Mouse (Mus musculus): ENCODE measurements at regions not wholly inside any gene's neighbourhood (a gene's known extent, or its start where the extent isn't known, plus 50 kb on each side); places are given as distances from the start of the nearest gene placed in this dataset.

GRCm38 (mm10) chr4:29130485-29130884 is 317.6 kb downstream of the Epha7 start:
- ATAC-seq (replicated peaks; ENCODE audit: low FRiP score, low TSS enrichment, poor library complexity, severe bottlenecking), result peak; percentile 60

- peak; percentile 38; the same call in 1 of the 2 replicates for ATAC-seq (replicated peaks; ENCODE audit: low FRiP score, low TSS enrichment, poor library complexity, severe bottlenecking)
Measured at GRCm38 (mm10) chr4:29133404-29134307, 320.7 kb downstream of the Epha7 start.

DNA sequence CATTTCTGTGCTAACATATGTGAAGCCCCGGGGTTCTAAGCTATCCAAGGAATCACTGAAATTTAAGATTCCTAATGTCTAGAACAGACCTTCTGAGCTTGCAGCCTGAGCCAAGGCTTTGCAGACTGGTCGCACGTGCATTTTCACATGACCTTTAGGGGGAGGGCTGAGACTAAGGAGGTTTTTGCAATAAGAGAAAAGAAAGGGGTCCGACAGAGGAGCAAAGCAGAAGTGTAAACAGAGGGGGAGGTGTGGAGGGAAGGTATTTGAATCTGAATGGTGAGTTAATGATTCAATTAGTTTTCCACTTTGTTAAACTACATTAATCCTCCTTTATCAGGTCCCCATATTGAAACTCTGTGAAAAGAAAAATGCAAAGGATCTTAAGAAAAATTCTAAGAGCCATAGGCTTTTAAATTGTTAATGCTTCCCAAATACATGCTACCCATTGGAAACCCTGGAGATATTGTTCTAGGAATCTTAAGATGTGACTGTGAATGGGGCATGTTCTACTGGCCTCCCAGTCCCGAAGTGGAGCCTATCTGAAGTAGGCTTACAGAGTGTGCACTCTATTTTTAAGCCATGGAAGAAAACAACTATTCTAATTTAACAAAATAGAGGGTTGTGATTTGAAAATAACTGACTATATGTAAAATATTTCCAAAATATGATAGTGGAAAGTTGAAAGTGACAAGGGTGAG is 322.9 kb downstream of the Epha7 start:
- no peak for ATAC-seq (replicated peaks; ENCODE audit: low FRiP score, low TSS enrichment, poor library complexity, severe bottlenecking)

DNA sequence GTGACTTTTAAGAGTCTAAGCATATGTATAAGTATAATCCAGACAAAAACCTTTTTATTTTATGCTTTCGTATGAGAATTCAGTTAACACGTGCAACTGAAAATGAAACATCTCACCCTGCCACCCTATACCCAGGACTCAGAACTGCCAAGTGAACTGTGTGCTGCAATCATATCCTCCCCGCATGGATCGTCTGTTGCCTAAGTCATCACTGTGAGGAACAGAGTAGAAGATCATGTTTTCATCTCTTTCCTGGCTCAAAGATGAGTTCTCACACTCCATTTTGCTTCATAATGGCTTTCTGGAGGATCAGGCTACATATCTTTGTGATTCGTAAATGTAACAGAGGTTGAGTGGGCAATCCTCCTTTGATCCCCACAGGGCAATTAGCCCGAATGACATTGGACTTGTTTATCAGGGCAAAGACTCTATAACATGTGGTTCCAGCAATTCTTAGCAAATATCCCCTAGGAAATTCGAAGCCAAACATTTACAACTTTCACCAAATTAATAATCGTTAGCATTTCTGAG is 325.9 kb downstream of the Epha7 start:
- ATAC-seq (replicated peaks; ENCODE audit: low FRiP score, low TSS enrichment, poor library complexity, severe bottlenecking), result no peak

DNA sequence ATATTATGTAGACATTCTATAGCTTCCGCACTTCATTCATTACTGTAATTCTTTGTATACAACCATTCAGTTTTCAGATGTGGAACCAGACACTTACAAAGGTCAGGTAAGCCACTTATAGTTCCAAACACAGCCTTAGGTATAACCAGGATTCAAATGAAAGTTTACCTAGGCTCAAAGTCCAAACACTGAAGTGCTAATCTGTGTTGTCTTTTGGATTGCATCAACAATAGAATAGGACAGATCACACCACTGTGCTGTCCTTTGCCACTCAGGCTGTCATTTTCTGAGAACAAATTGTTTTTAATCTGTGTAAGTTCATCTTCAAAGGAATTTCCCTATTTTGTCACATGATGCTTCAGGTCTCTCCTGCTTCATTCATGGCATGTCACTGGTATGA is 330.5 kb downstream of the Epha7 start:
- no peak for ATAC-seq (replicated peaks; ENCODE audit: low FRiP score, low TSS enrichment, poor library complexity, severe bottlenecking)

- ATAC-seq (replicated peaks; ENCODE audit: low FRiP score, low TSS enrichment, poor library complexity, severe bottlenecking), result no peak
Measured at GRCm38 (mm10) chr4:29145242-29145641, 332.3 kb downstream of the Epha7 start.

GRCm38 (mm10) chr4:29152134-29152867 is 339.4 kb downstream of the Epha7 start:
- ATAC-seq (replicated peaks; ENCODE audit: low FRiP score, low TSS enrichment, poor library complexity, severe bottlenecking), result no peak

DNA sequence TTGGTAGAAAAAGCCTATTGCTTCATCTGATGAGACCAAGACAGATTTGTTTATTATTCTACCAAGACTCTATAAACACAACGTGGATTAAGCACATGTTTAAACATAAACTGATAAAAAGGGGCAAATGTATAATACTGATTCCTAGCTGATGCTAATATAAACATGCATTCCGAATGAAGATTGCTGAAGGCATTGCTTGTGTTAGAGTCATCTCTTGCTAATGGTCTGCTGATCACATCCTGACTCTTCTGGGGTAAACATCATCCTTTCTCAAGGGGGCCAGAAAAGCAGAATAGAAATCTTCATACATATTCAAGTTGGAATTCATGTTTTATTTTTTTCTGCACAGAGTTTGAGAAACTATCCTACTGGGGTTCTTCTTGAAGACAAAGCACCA is 369.6 kb downstream of the Epha7 start:
- no peak for ATAC-seq (replicated peaks; ENCODE audit: low FRiP score, low TSS enrichment, poor library complexity, severe bottlenecking)

- ATAC-seq (replicated peaks; ENCODE audit: low FRiP score, low TSS enrichment, poor library complexity, severe bottlenecking), result no peak
Measured at GRCm38 (mm10) chr4:29183411-29183810, 370.5 kb downstream of the Epha7 start.

GRCm38 (mm10) chr4:29183818-29184217 is 370.9 kb downstream of the Epha7 start:
- ATAC-seq (replicated peaks; ENCODE audit: low FRiP score, low TSS enrichment, poor library complexity, severe bottlenecking), result no peak

DNA sequence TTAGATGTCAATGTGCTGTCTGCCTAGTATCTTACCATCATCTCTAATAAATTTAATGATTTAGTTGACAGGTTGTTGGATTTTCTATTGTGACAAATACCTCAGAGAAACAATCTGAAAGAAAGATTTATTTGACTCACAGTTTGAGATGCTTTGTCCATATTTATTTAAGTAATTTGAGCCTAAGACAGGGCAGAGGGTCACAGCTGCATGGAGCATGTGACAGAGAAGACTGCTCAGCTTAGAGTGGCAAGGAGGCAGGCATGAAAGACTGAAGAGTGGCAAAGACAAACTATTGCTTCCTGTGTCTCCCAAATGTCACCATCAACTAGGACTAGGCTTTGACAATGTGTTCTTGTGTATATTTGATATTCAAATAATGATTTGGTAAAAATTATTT is 388.0 kb downstream of the Epha7 start:
- ATAC-seq (replicated peaks; ENCODE audit: low FRiP score, low TSS enrichment, poor library complexity, severe bottlenecking), result no peak
